Mouse (Mus musculus) midbrain, embryonic 16.5 days (tissue): ENCODE data around the gene C87436. TPM values are rescaled to one million over a fixed set of nuclear protein-coding genes. Genes with fewer than 3 reads are reported as not detected.

Experiments
- polyA plus RNA-seq: library from polyadenylated mRNA; unstranded; fragments of >200 nt; fragmentation: Nextera tagmentation; extraction: Ambion mirVana; gene quantifications from 2 replicates; pipeline ENCODE4 v1.2.1, GENCODE M21; 2015

C87436 gene
- polyA plus RNA-seq, 1 experiment from 2014 or later, result 24.1 TPM

Other genes starting within 250 kb of the C87436 start
- 13.1 and 14.7 TPM in 2 replicates for gene Tgfa, start 243.2 kb upstream of the C87436 start, polyA plus RNA-seq
- gene Fam136a, start 72.7 kb upstream of the C87436 start, polyA plus RNA-seq, result 120 and 124 TPM in 2 replicates
- gene Snrpg, start 67.1 kb upstream of the C87436 start, polyA plus RNA-seq, result 280 and 327 TPM in 2 replicates
- 93.6 and 100 TPM in 2 replicates for gene Pcyox1, start 41.2 kb upstream of the C87436 start, polyA plus RNA-seq
- gene Tia1, start 34.2 kb upstream of the C87436 start, polyA plus RNA-seq, result 313 and 356 TPM in 2 replicates
- gene Gm44790, start 11.7 kb upstream of the C87436 start, polyA plus RNA-seq, result 0.47 TPM in 1 of 2 replicates, not detected in the other
- 190 and 269 TPM in 2 replicates for gene Pcbp1, start 87.9 kb downstream of the C87436 start, polyA plus RNA-seq
- gene Asprv1, start 189.8 kb downstream of the C87436 start, polyA plus RNA-seq, result 0.45 and 0.62 TPM in 2 replicates
- 20.2 and 21.7 TPM in 2 replicates for gene Mxd1, start 230.8 kb downstream of the C87436 start, polyA plus RNA-seq
- gene Snrnp27, start 246.1 kb downstream of the C87436 start, polyA plus RNA-seq, result 94.6 and 94.8 TPM in 2 replicates